Mouse (Mus musculus): ENCODE measurements around the gene Lgals8.

DNA sequence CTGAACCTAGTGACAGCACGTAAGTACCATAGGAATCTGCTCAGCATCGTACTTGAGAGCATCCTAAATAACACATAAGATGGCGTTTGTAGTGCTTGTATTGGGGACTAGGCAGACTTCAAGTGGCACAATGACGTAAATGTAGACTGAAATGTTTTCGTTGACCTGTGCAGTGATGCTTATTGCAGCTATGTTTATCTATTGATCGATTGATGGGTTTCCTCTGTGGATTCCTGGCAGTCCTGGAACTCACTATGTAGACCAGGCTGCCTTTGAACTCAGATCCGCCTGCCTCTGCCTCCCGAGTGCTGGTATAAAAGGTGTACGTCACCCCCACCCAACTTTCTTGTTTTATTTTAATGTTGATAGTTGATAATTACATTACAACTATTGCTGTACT is 44.1 kb downstream of the Lgals8 start:
- TF ChIP-seq POLR2A (IDR thresholded peaks at IDR 0.05; ENCODE audit: control insufficient read depth, low read depth, low read length), result no peak
- TF ChIP-seq CTCF (IDR thresholded peaks at IDR 0.05; ENCODE audit: control insufficient read depth, insufficient read depth, insufficient replicate concordance, low read depth, low read length), result no peak

Measured in testis, adult 2 months (tissue).